9 mouse cellular contexts compared by ENCODE assay signal in genomic region chr4:43579731-43580130, GRCm38 (mm10). TPM values are rescaled to one million over a fixed set of nuclear protein-coding genes. Genes with fewer than 3 reads are reported as not detected.
DNase-seq lines count a peak whose midpoint lies in the region; ATAC-seq and TF ChIP-seq lines count a peak whose summit lies in the region.
"Had no signal": no experiment of that assay in that cellular context is flagged by ENCODE, and none has a peak within 500 bp of the region (broad histone marks: within the 10 kb centered on the region; RNA-seq: fewer than 3 reads in every experiment).

No protein-coding gene starts in this region.

- TF ChIP-seq POLR2A in heart, adult 2 months (IDR thresholded peaks at IDR 0.05; ENCODE audit: insufficient read depth, low read depth, low read length) = no peak

- H3K4me1 ChIP-seq in heart, adult 2 months (ENCODE audit: control insufficient read depth, insufficient read depth, low read length) = peaks cover 18% of the 10 kb centered on the region
- peaks cover 5 to 8% of the 10 kb centered on the region in 2 experiments; a peak in 3 of 4 replicates for H3K4me1 ChIP-seq in ES-E14 (ENCODE audit: control insufficient read depth in 2 of 2, insufficient read depth in 2 of 2, low read length in 2 of 2, poor library complexity in 1 of 2)
- peaks cover 33% of the 10 kb centered on the region for H3K4me1 ChIP-seq in forebrain, postnatal 0 days (ENCODE audit: insufficient read depth)
- H3K4me1 ChIP-seq in liver, embryonic 16.5 days (ENCODE audit: control insufficient read depth, low read depth, low read length) = peaks cover 39% of the 10 kb centered on the region

- ATAC-seq in forebrain, postnatal 0 days = no peak
- no peak for ATAC-seq in liver, embryonic 16.5 days (ENCODE audit: low read depth)

- peaks cover 6% of the 10 kb centered on the region; the same call in 1 of the 2 replicates for H3K36me3 ChIP-seq in heart, adult 2 months (ENCODE audit: control insufficient read depth, insufficient read depth, low read length)
- H3K36me3 ChIP-seq in ES-E14 (ENCODE audit: control insufficient read depth, insufficient read depth, low read length, poor library complexity, severe bottlenecking) = peaks cover 21% of the 10 kb centered on the region; the same call in 1 of the 2 replicates
- peaks cover 42% of the 10 kb centered on the region for H3K36me3 ChIP-seq in forebrain, postnatal 0 days (ENCODE audit: insufficient read depth)
- H3K36me3 ChIP-seq in liver, embryonic 16.5 days (ENCODE audit: control insufficient read depth, insufficient read depth) = peaks cover 33% of the 10 kb centered on the region

- intact Hi-C loops in heart, adult 2 months (cut with DNase I) = loop anchor here (5.0 kb wide), 2 partner anchors 78 to 137 kb away; partner anchors contain the start of genes Hint2 and Tesk1

- H3K4me2 ChIP-seq in forebrain, postnatal 0 days (ENCODE audit: low read depth) = peak overlapping the region; percentile 88
- H3K4me2 ChIP-seq in liver, embryonic 16.5 days (ENCODE audit: low read depth, low read length) = peak overlapping the region; percentile 94

- DNase-seq in heart, adult 2 months = no peak
- DNase-seq in heart, adult 9 months (ENCODE audit: low spot score in 2 of 2) = no peak
- DNase-seq in ES-E14 (ENCODE audit: low read depth, low spot score) = no peak
- no peak for DNase-seq in forebrain, postnatal 0 days
- DNase-seq in c-Kit-positive CD71-positive TER-119-positive erythroid progenitor cells, embryonic 14.5 days (ENCODE audit: low spot score) = no peak
- no peak for DNase-seq in urinary bladder, postnatal 36 days (ENCODE audit: low spot score in 2 of 2)
- DNase-seq in lung, postnatal 25 days (ENCODE audit: low spot score) = no peak

- no peaks in the 10 kb centered on the region for H3K9me3 ChIP-seq in ES-E14 (ENCODE audit: control insufficient read depth, insufficient read depth, low read depth, low read length)
- no peaks in the 10 kb centered on the region for H3K9me3 ChIP-seq in forebrain, postnatal 0 days (ENCODE audit: low read length)
- no peaks in the 10 kb centered on the region for H3K9me3 ChIP-seq in liver, embryonic 16.5 days (replicated peaks; ENCODE audit: control insufficient read depth, low read length)

- H3K27ac ChIP-seq in heart, adult 2 months = peak overlapping the region; percentile 98
- no peak overlapping the region for H3K27ac ChIP-seq in ES-E14 (ENCODE audit: insufficient read depth, low read depth, low read length, poor library complexity, severe bottlenecking)
- no peak overlapping the region for H3K27ac ChIP-seq in forebrain, postnatal 0 days (ENCODE audit: low read depth, low read length)
- no peak overlapping the region for H3K27ac ChIP-seq in liver, embryonic 16.5 days (ENCODE audit: low read length)

- TF ChIP-seq CTCF in heart, adult 2 months (IDR thresholded peaks at IDR 0.05) = no peak
- no peak for TF ChIP-seq CTCF in forebrain, postnatal 0 days (IDR thresholded peaks at IDR 0.05; ENCODE audit: low read depth)

- in situ Hi-C loops in ES-E14 (cut with MboI; ENCODE audit: low sequenced_read_pairs in 2 of 2, unreplicated experiment in 2 of 2) = no loop called here

- no peak overlapping the region for H3K9ac ChIP-seq in heart, adult 2 months (ENCODE audit: low read depth, low read length)
- H3K9ac ChIP-seq in ES-E14 (ENCODE audit: insufficient read depth, low read depth, low read length, poor library complexity, severe bottlenecking) = no peak overlapping the region; the same call in 1 of the 2 replicates
- peak overlapping the region; percentile 89; the same call in 1 of the 2 replicates for H3K9ac ChIP-seq in forebrain, postnatal 0 days
- peak overlapping the region; percentile 85 for H3K9ac ChIP-seq in liver, embryonic 16.5 days (ENCODE audit: low read depth, low read length)

- no peak for TF ChIP-seq EP300 in heart, adult 2 months (IDR thresholded peaks at IDR 0.05; ENCODE audit: insufficient read depth, low read depth, low read length)

- H3K79me2 ChIP-seq in heart, adult 2 months (replicated peaks; ENCODE audit: control insufficient read depth, insufficient read depth, low read length) = peaks cover 2% of the 10 kb centered on the region; the same call in 1 of the 2 replicates

- 54% methylated on average over 6 of the region's 6 CpGs for WGBS in heart, adult 2 months
- WGBS in forebrain, postnatal 0 days = 67% methylated on average over 6 of the region's 6 CpGs
- 71% methylated on average over 6 of the region's 6 CpGs for WGBS in liver, embryonic 16.5 days (ENCODE audit: insufficient replicate concordance)

- no peak overlapping the region for H3K4me3 ChIP-seq in heart, adult 2 months
- H3K4me3 ChIP-seq in ES-E14 (ENCODE audit: insufficient read depth in 1 of 2, low read depth in 1 of 2, low read length in 2 of 2, poor library complexity in 1 of 2, severe bottlenecking in 1 of 2) = peak overlapping the region; percentile 78 to 100; a peak in 3 of 4 replicates
- peak overlapping the region; percentile 86 for H3K4me3 ChIP-seq in forebrain, postnatal 0 days (ENCODE audit: low read depth, low read length)
- H3K4me3 ChIP-seq in liver, embryonic 16.5 days (ENCODE audit: low read depth, low read length) = peak overlapping the region; percentile 91

- no peaks in the 10 kb centered on the region for H3K27me3 ChIP-seq in heart, adult 2 months (ENCODE audit: control insufficient read depth, insufficient read depth, low read length)
- H3K27me3 ChIP-seq in forebrain, postnatal 0 days (ENCODE audit: insufficient read depth, low read length) = no peaks in the 10 kb centered on the region
- H3K27me3 ChIP-seq in liver, embryonic 16.5 days (ENCODE audit: control insufficient read depth, insufficient read depth, low read depth, low read length) = no peaks in the 10 kb centered on the region

TF ChIP-seq in ES-E14, 5 proteins besides CTCF, POLR2A, EP300 and RAD21:
- no peak for TF ChIP-seq CHD2 (IDR thresholded peaks at IDR 0.05; ENCODE audit: low read depth, low read length)
- TF ChIP-seq HCFC1 (IDR thresholded peaks at IDR 0.05; ENCODE audit: borderline replicate concordance, insufficient read depth, low read length) = no peak
- TF ChIP-seq ZC3H11A (IDR thresholded peaks at IDR 0.05; ENCODE audit: borderline replicate concordance, low read depth, low read length) = no peak
- TF ChIP-seq ZNF384 (IDR thresholded peaks at IDR 0.05; ENCODE audit: low read depth, low read length) = no peak
- no peak for TF ChIP-seq MAFK (IDR thresholded peaks at IDR 0.05; ENCODE audit: insufficient read depth, low read depth, low read length)

RNA-seq across cellular contexts. Expression of gene Gba2, which starts 1.1 kb away (rescaled TPM):
- total RNA-seq in heart, adult 2 months (2021) = 10 to 100 TPM; 11.5 to 13.2 TPM
- polyA plus RNA-seq in heart, adult 2 months (2012; rRNA removed) = 18.2 and 27.4 TPM in 2 replicates
- 8.9 and 10.8 TPM in 2 replicates for total RNA-seq in ES-E14 (2012; rRNA removed)
- 31.6 and 37.7 TPM in 2 replicates for total RNA-seq in forebrain, postnatal 0 days (2014; rRNA removed)
- polyA plus RNA-seq in forebrain, postnatal 0 days (2015; fragmentation: Nextera tagmentation; extraction: Ambion mirVana) = 45.4 and 45.5 TPM in 2 replicates
- polyA plus RNA-seq in liver, embryonic 16.5 days (2015; fragmentation: Nextera tagmentation; extraction: Ambion mirVana) = 17.7 and 18.7 TPM in 2 replicates

RNA-seq across cellular contexts. Expression of gene Rgp1, which starts 1.2 kb away (rescaled TPM):
- total RNA-seq in heart, adult 2 months (2021) = 10 to 100 TPM; 29.4 to 31.7 TPM
- polyA plus RNA-seq in heart, adult 2 months (2012; rRNA removed) = 38.1 and 47.5 TPM in 2 replicates
- total RNA-seq in ES-E14 (2012; rRNA removed) = 27.1 and 37.6 TPM in 2 replicates
- 17.6 and 22.6 TPM in 2 replicates for total RNA-seq in forebrain, postnatal 0 days (2014; rRNA removed)
- 7.1 and 10.4 TPM in 2 replicates for polyA plus RNA-seq in forebrain, postnatal 0 days (2015; fragmentation: Nextera tagmentation; extraction: Ambion mirVana)
- polyA plus RNA-seq in liver, embryonic 16.5 days (2015; fragmentation: Nextera tagmentation; extraction: Ambion mirVana) = 15.6 and 16.7 TPM in 2 replicates

RNA-seq across cellular contexts. Expression of gene Msmp, which starts 4.6 kb away (rescaled TPM):
- total RNA-seq in heart, adult 2 months (2021) = under 1 TPM; 0.52 to 0.57 TPM
- 0.62 and 0.67 TPM in 2 replicates for polyA plus RNA-seq in heart, adult 2 months (2012; rRNA removed)
- 0.48 and 0.49 TPM in 2 replicates for total RNA-seq in ES-E14 (2012; rRNA removed)
- total RNA-seq in forebrain, postnatal 0 days (2014; rRNA removed) = not detected in 2 replicates
- 0.38 and 1.9 TPM in 2 replicates for polyA plus RNA-seq in forebrain, postnatal 0 days (2015; fragmentation: Nextera tagmentation; extraction: Ambion mirVana)
- 0.25 TPM in 1 of 2 replicates, not detected in the other for polyA plus RNA-seq in liver, embryonic 16.5 days (2015; fragmentation: Nextera tagmentation; extraction: Ambion mirVana)
- total RNA-seq: common myeloid progenitor, adult 5-6 weeks had no signal

RNA-seq across cellular contexts. Expression of gene Tln1, which starts 17.2 kb away (rescaled TPM):
- total RNA-seq in heart, adult 2 months (2021) = 100 to 1,000 TPM; 105 to 109 TPM
- 53.1 and 67.0 TPM in 2 replicates for polyA plus RNA-seq in heart, adult 2 months (2012; rRNA removed)
- 78.1 and 105 TPM in 2 replicates for total RNA-seq in ES-E14 (2012; rRNA removed)
- 34.4 and 44.1 TPM in 2 replicates for total RNA-seq in forebrain, postnatal 0 days (2014; rRNA removed)
- polyA plus RNA-seq in forebrain, postnatal 0 days (2015; fragmentation: Nextera tagmentation; extraction: Ambion mirVana) = 66.2 and 80.4 TPM in 2 replicates
- polyA plus RNA-seq in liver, embryonic 16.5 days (2015; fragmentation: Nextera tagmentation; extraction: Ambion mirVana) = 38.2 and 40.2 TPM in 2 replicates

RNA-seq across cellular contexts. Expression of gene Creb3, which starts 17.6 kb away (rescaled TPM):
- 10 to 100 TPM; 44.0 to 46.5 TPM for total RNA-seq in heart, adult 2 months (2021)
- 29.8 and 36.8 TPM in 2 replicates for polyA plus RNA-seq in heart, adult 2 months (2012; rRNA removed)
- total RNA-seq in ES-E14 (2012; rRNA removed) = 51.0 and 55.2 TPM in 2 replicates
- 61.9 and 64.4 TPM in 2 replicates for total RNA-seq in forebrain, postnatal 0 days (2014; rRNA removed)
- polyA plus RNA-seq in forebrain, postnatal 0 days (2015; fragmentation: Nextera tagmentation; extraction: Ambion mirVana) = 84.0 and 87.2 TPM in 2 replicates
- polyA plus RNA-seq in liver, embryonic 16.5 days (2015; fragmentation: Nextera tagmentation; extraction: Ambion mirVana) = 23.6 and 26.1 TPM in 2 replicates

Comparison
In these comparisons a context has a peak if more than half of its experiments do, and no peak if none do; other contexts are left out.
1. H3K9ac ChIP-seq: peak in forebrain, postnatal 0 days (single experiment) and liver, embryonic 16.5 days (single experiment); none in heart, adult 2 months (single experiment) and ES-E14 (single experiment).